Comparison of ENCODE assay signal across 8 mouse cellular contexts in the genomic region with DNA sequence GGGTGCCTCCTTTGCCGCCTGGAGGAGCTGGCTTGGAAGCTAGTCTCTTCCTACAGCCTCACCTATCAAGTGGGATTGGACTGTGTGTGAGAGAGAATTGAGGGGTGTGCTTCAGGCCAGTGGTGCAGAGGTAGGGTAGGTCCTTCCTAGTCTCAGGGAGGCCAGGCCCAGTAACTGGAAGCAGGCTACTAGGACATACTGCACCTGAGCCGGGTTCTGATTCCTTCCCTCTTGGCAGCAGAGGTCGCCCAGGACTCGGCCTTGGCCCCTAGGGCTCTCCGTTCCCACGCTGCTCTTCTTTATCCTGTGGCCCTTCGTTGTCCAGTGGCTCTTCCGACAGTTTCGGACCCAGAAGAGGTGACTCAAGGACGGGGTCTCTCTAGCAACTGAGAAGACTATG. TPM values are rescaled to one million over a fixed set of nuclear protein-coding genes. Genes with fewer than 3 reads are reported as not detected.
A peak's percentile ranks its signal among the peaks of the same experiment; 100 is the strongest.
DNase-seq lines count a peak whose midpoint lies in the region; ATAC-seq and TF ChIP-seq lines count a peak whose summit lies in the region.

No protein-coding gene starts in this region.

- 17% methylated on average over 10 of the region's 10 CpGs for WGBS in forebrain, embryonic 10.5 days
- 22% methylated on average over 10 of the region's 10 CpGs for WGBS in forebrain, embryonic 16.5 days
- WGBS in hindbrain, embryonic 12.5 days = 10% methylated on average over 10 of the region's 10 CpGs
- 36% methylated on average over 10 of the region's 10 CpGs for WGBS in liver, embryonic 12.5 days (ENCODE audit: insufficient replicate concordance)

- TF ChIP-seq CTCF in ES-Bruce4 (IDR thresholded peaks at IDR 0.05; ENCODE audit: low read depth, low read length) = no peak

- no peak for ATAC-seq in forebrain, embryonic 16.5 days
- no peak for ATAC-seq in hindbrain, embryonic 12.5 days (ENCODE audit: low FRiP score)
- ATAC-seq in liver, embryonic 12.5 days = no peak
- no peak for ATAC-seq in CD4-positive, CD25-positive, alpha-beta regulatory T cell, adult 4 months

- H3K36me3 ChIP-seq in forebrain, embryonic 10.5 days (replicated peaks) = no peaks in the 10 kb centered on the region
- no peaks in the 10 kb centered on the region for H3K36me3 ChIP-seq in forebrain, embryonic 16.5 days (ENCODE audit: control insufficient read depth, insufficient read depth)
- H3K36me3 ChIP-seq in ES-Bruce4 (ENCODE audit: control insufficient read depth, insufficient read depth, low read length, poor library complexity, severe bottlenecking) = peaks cover 3% of the 10 kb centered on the region; the same call in 1 of the 2 replicates
- H3K36me3 ChIP-seq in hindbrain, embryonic 12.5 days = no peaks in the 10 kb centered on the region
- peaks cover 34% of the 10 kb centered on the region for H3K36me3 ChIP-seq in liver, embryonic 12.5 days

- no peak for TF ChIP-seq POLR2A in ES-Bruce4 (IDR thresholded peaks at IDR 0.05; ENCODE audit: insufficient read depth, low read length)

- peak; percentile 14 for DNase-seq in forebrain, embryonic 10.5 days (ENCODE audit: extremely low spot score, low spot score)
- DNase-seq in right cerebral cortex, postnatal 4 days = no peak
- DNase-seq in thymus, postnatal 4 days = no peak

- TF ChIP-seq EP300 in ES-Bruce4 (IDR thresholded peaks at IDR 0.05; ENCODE audit: insufficient read depth, low read depth, low read length) = no peak

- peaks cover 46% of the 10 kb centered on the region for H3K27me3 ChIP-seq in forebrain, embryonic 10.5 days (ENCODE audit: poor library complexity, severe bottlenecking)
- H3K27me3 ChIP-seq in forebrain, embryonic 16.5 days (replicated peaks; ENCODE audit: control insufficient read depth, insufficient read depth, low read length) = peaks cover 17% of the 10 kb centered on the region
- no peaks in the 10 kb centered on the region for H3K27me3 ChIP-seq in ES-Bruce4 (ENCODE audit: control insufficient read depth, insufficient read depth, low read length, poor library complexity, severe bottlenecking)
- H3K27me3 ChIP-seq in hindbrain, embryonic 12.5 days = peaks cover 37% of the 10 kb centered on the region
- peaks cover 27% of the 10 kb centered on the region for H3K27me3 ChIP-seq in liver, embryonic 12.5 days (replicated peaks)

- H3K4me3 ChIP-seq in forebrain, embryonic 10.5 days = peak overlapping the region; percentile 50
- no peak overlapping the region for H3K4me3 ChIP-seq in forebrain, embryonic 16.5 days (replicated peaks; ENCODE audit: low read length)
- peak overlapping the region; percentile 74 for H3K4me3 ChIP-seq in ES-Bruce4 (ENCODE audit: low read depth, low read length)
- H3K4me3 ChIP-seq in hindbrain, embryonic 12.5 days = peak overlapping the region; percentile 26; the same call in 1 of the 2 replicates
- peak overlapping the region; percentile 31; the same call in 1 of the 2 replicates for H3K4me3 ChIP-seq in liver, embryonic 12.5 days

- no peak overlapping the region for H3K4me2 ChIP-seq in forebrain, embryonic 16.5 days (ENCODE audit: low read length)
- peak overlapping the region; percentile 53 for H3K4me2 ChIP-seq in hindbrain, embryonic 12.5 days (replicated peaks)
- H3K4me2 ChIP-seq in liver, embryonic 12.5 days = peak overlapping the region; percentile 59

- no peak overlapping the region for H3K9ac ChIP-seq in forebrain, embryonic 16.5 days (replicated peaks; ENCODE audit: low read depth, low read length)
- peak overlapping the region; percentile 96 for H3K9ac ChIP-seq in ES-Bruce4 (ENCODE audit: low read depth, poor library complexity, severe bottlenecking)
- peak overlapping the region; percentile 35; the same call in 1 of the 2 replicates for H3K9ac ChIP-seq in hindbrain, embryonic 12.5 days
- no peak overlapping the region for H3K9ac ChIP-seq in liver, embryonic 12.5 days

- H3K27ac ChIP-seq in forebrain, embryonic 10.5 days = peak overlapping the region; percentile 76; the same call in 1 of the 2 replicates
- no peak overlapping the region for H3K27ac ChIP-seq in forebrain, embryonic 16.5 days (ENCODE audit: low read length)
- H3K27ac ChIP-seq in ES-Bruce4 (ENCODE audit: insufficient read depth, low read length) = peak overlapping the region; percentile 93
- no peak overlapping the region for H3K27ac ChIP-seq in hindbrain, embryonic 12.5 days
- no peak overlapping the region for H3K27ac ChIP-seq in liver, embryonic 12.5 days

- H3K4me1 ChIP-seq in forebrain, embryonic 10.5 days = peaks cover 42% of the 10 kb centered on the region
- H3K4me1 ChIP-seq in forebrain, embryonic 16.5 days (replicated peaks; ENCODE audit: control insufficient read depth, insufficient read depth, low read length) = peaks cover 19% of the 10 kb centered on the region
- no peaks in the 10 kb centered on the region for H3K4me1 ChIP-seq in ES-Bruce4 (ENCODE audit: control insufficient read depth, insufficient read depth, low read length)
- H3K4me1 ChIP-seq in hindbrain, embryonic 12.5 days = peaks cover 22% of the 10 kb centered on the region
- H3K4me1 ChIP-seq in liver, embryonic 12.5 days = peaks cover 47% of the 10 kb centered on the region

- H3K9me3 ChIP-seq in forebrain, embryonic 10.5 days = no peaks in the 10 kb centered on the region
- H3K9me3 ChIP-seq in forebrain, embryonic 16.5 days (ENCODE audit: control insufficient read depth, low read length) = no peaks in the 10 kb centered on the region
- H3K9me3 ChIP-seq in ES-Bruce4 (replicated peaks; ENCODE audit: control insufficient read depth, insufficient read depth, low read length, poor library complexity, severe bottlenecking) = no peaks in the 10 kb centered on the region
- no peaks in the 10 kb centered on the region for H3K9me3 ChIP-seq in hindbrain, embryonic 12.5 days (replicated peaks)
- no peaks in the 10 kb centered on the region for H3K9me3 ChIP-seq in liver, embryonic 12.5 days (replicated peaks)

RNA-seq across cellular contexts. Expression of gene Hexim1, which starts 4.7 kb away (rescaled TPM):
- polyA plus RNA-seq in forebrain, embryonic 10.5 days (2016; fragmentation: Nextera tagmentation; extraction: Ambion mirVana) = 1.8 and 2.0 TPM in 2 replicates
- polyA plus RNA-seq in forebrain, embryonic 16.5 days (2015; fragmentation: Nextera tagmentation; extraction: Ambion mirVana) = 3.5 and 4.1 TPM in 2 replicates
- 17.2 and 20.1 TPM in 2 replicates for polyA plus RNA-seq in ES-Bruce4 (2011; ENCODE audit: insufficient read depth, insufficient read length, low read depth, missing spikeins)
- polyA plus RNA-seq in hindbrain, embryonic 12.5 days (2016; fragmentation: Nextera tagmentation; extraction: Ambion mirVana) = 3.8 and 4.0 TPM in 2 replicates
- 2.4 and 3.0 TPM in 2 replicates for polyA plus RNA-seq in liver, embryonic 12.5 days (2016; fragmentation: Nextera tagmentation; extraction: Ambion mirVana)
- 1 to 10 TPM; 2.6 to 4.3 TPM for polyA plus RNA-seq in CD4-positive, CD25-positive, alpha-beta regulatory T cell, adult 4 months (2017; shearing (Covaris generic))

RNA-seq across cellular contexts. Expression of gene Acbd4, which starts 9.8 kb away (rescaled TPM):
- 6.6 and 7.5 TPM in 2 replicates for polyA plus RNA-seq in forebrain, embryonic 10.5 days (2016; fragmentation: Nextera tagmentation; extraction: Ambion mirVana)
- 17.0 and 17.8 TPM in 2 replicates for polyA plus RNA-seq in forebrain, embryonic 16.5 days (2015; fragmentation: Nextera tagmentation; extraction: Ambion mirVana)
- 15.0 and 19.4 TPM in 2 replicates for polyA plus RNA-seq in ES-Bruce4 (2011; ENCODE audit: insufficient read depth, insufficient read length, low read depth, missing spikeins)
- 7.0 and 8.3 TPM in 2 replicates for polyA plus RNA-seq in hindbrain, embryonic 12.5 days (2016; fragmentation: Nextera tagmentation; extraction: Ambion mirVana)
- 40.6 and 46.1 TPM in 2 replicates for polyA plus RNA-seq in liver, embryonic 12.5 days (2016; fragmentation: Nextera tagmentation; extraction: Ambion mirVana)
- polyA plus RNA-seq in CD4-positive, CD25-positive, alpha-beta regulatory T cell, adult 4 months (2017; shearing (Covaris generic)) = 10 to 100 TPM; 19.7 to 25.2 TPM

RNA-seq across cellular contexts. Expression of gene Plcd3, which starts 9.8 kb away (rescaled TPM):
- 1.5 and 1.7 TPM in 2 replicates for polyA plus RNA-seq in forebrain, embryonic 10.5 days (2016; fragmentation: Nextera tagmentation; extraction: Ambion mirVana)
- polyA plus RNA-seq in forebrain, embryonic 16.5 days (2015; fragmentation: Nextera tagmentation; extraction: Ambion mirVana) = 2.5 and 2.6 TPM in 2 replicates
- polyA plus RNA-seq in ES-Bruce4 (2011; ENCODE audit: insufficient read depth, insufficient read length, low read depth, missing spikeins) = 14.7 and 17.5 TPM in 2 replicates
- 1.6 and 1.7 TPM in 2 replicates for polyA plus RNA-seq in hindbrain, embryonic 12.5 days (2016; fragmentation: Nextera tagmentation; extraction: Ambion mirVana)
- polyA plus RNA-seq in liver, embryonic 12.5 days (2016; fragmentation: Nextera tagmentation; extraction: Ambion mirVana) = 0.74 and 0.79 TPM in 2 replicates
- polyA plus RNA-seq in CD4-positive, CD25-positive, alpha-beta regulatory T cell, adult 4 months (2017; shearing (Covaris generic)) = under 1 TPM; 0.41 to 0.51 TPM

RNA-seq across cellular contexts. Expression of gene Hexim2, which starts 20.9 kb away (rescaled TPM):
- polyA plus RNA-seq in forebrain, embryonic 10.5 days (2016; fragmentation: Nextera tagmentation; extraction: Ambion mirVana) = 7.2 and 7.6 TPM in 2 replicates
- 19.9 and 25.9 TPM in 2 replicates for polyA plus RNA-seq in forebrain, embryonic 16.5 days (2015; fragmentation: Nextera tagmentation; extraction: Ambion mirVana)
- 1.7 and 4.5 TPM in 2 replicates for polyA plus RNA-seq in ES-Bruce4 (2011; ENCODE audit: insufficient read depth, insufficient read length, low read depth, missing spikeins)
- 12.0 and 12.9 TPM in 2 replicates for polyA plus RNA-seq in hindbrain, embryonic 12.5 days (2016; fragmentation: Nextera tagmentation; extraction: Ambion mirVana)
- 9.5 and 10.0 TPM in 2 replicates for polyA plus RNA-seq in liver, embryonic 12.5 days (2016; fragmentation: Nextera tagmentation; extraction: Ambion mirVana)
- polyA plus RNA-seq in CD4-positive, CD25-positive, alpha-beta regulatory T cell, adult 4 months (2017; shearing (Covaris generic)) = 1 to 10 TPM; 2.3 to 4.5 TPM

RNA-seq across cellular contexts. Expression of gene Fmnl1, which starts 59.6 kb away (rescaled TPM):
- 0.47 and 0.81 TPM in 2 replicates for polyA plus RNA-seq in forebrain, embryonic 10.5 days (2016; fragmentation: Nextera tagmentation; extraction: Ambion mirVana)
- polyA plus RNA-seq in forebrain, embryonic 16.5 days (2015; fragmentation: Nextera tagmentation; extraction: Ambion mirVana) = 2.7 and 6.7 TPM in 2 replicates
- polyA plus RNA-seq in ES-Bruce4 (2011; ENCODE audit: insufficient read depth, insufficient read length, low read depth, missing spikeins) = 1.7 and 4.9 TPM in 2 replicates
- 1.4 and 1.6 TPM in 2 replicates for polyA plus RNA-seq in hindbrain, embryonic 12.5 days (2016; fragmentation: Nextera tagmentation; extraction: Ambion mirVana)
- 5.2 and 5.7 TPM in 2 replicates for polyA plus RNA-seq in liver, embryonic 12.5 days (2016; fragmentation: Nextera tagmentation; extraction: Ambion mirVana)
- 10 to 100 TPM; 54.2 to 69.6 TPM for polyA plus RNA-seq in CD4-positive, CD25-positive, alpha-beta regulatory T cell, adult 4 months (2017; shearing (Covaris generic))

Comparison
In these comparisons a context has a peak if more than half of its experiments do, and no peak if none do; other contexts are left out.
1. H3K27ac ChIP-seq: peak in forebrain, embryonic 10.5 days (single experiment) and ES-Bruce4 (single experiment); none in forebrain, embryonic 16.5 days (single experiment), hindbrain, embryonic 12.5 days (single experiment) and liver, embryonic 12.5 days (single experiment).
2. H3K9ac ChIP-seq: peak in ES-Bruce4 (single experiment) and hindbrain, embryonic 12.5 days (single experiment); none in forebrain, embryonic 16.5 days (single experiment) and liver, embryonic 12.5 days (single experiment).